Mouse (Mus musculus): ENCODE data around the gene 1700006A11Rik. TPM values are rescaled to one million over a fixed set of nuclear protein-coding genes. Genes with fewer than 3 reads are reported as not detected.

The 1700006A11Rik gene
- polyA plus RNA-seq, 1 experiment from 2014 or later, result not detected

Other genes starting within 250 kb of the 1700006A11Rik start
- 57.2 and 57.6 TPM in 2 replicates for gene Tram1l1, start 105.2 kb downstream of the 1700006A11Rik start, polyA plus RNA-seq (2014; fragmentation: Nextera tagmentation; extraction: Ambion mirVana)
- not detected in 2 replicates for gene 1700003H04Rik, start 155.1 kb upstream of the 1700006A11Rik start, polyA plus RNA-seq (2014; fragmentation: Nextera tagmentation; extraction: Ambion mirVana)

Measured in midbrain, embryonic 14.5 days (tissue).